Mouse (Mus musculus) megakaryocyte, embryonic 14.5 days (primary cell): Measurements from ENCODE around the gene Klri2.

Experiments used
- FLI1 ChIP-seq: IDR thresholded peaks from 2 replicates; pipeline ENCODE4 v1.6.1; 2012; ENCODE audit warnings: low read length, inconsistent platforms, mixed read lengths
- GATA1 ChIP-seq: IDR thresholded peaks from 3 replicates; pipeline ENCODE4 v1.6.1; 2012; ENCODE audit warnings: mixed read lengths, low read length, inconsistent platforms, borderline replicate concordance

GRCm38 (mm10) chr6:129713566-129713965 is 26.7 kb downstream of the Klri2 start:
- no peak for TF ChIP-seq GATA1
- TF ChIP-seq FLI1, result no peak
